In the genomic region with DNA sequence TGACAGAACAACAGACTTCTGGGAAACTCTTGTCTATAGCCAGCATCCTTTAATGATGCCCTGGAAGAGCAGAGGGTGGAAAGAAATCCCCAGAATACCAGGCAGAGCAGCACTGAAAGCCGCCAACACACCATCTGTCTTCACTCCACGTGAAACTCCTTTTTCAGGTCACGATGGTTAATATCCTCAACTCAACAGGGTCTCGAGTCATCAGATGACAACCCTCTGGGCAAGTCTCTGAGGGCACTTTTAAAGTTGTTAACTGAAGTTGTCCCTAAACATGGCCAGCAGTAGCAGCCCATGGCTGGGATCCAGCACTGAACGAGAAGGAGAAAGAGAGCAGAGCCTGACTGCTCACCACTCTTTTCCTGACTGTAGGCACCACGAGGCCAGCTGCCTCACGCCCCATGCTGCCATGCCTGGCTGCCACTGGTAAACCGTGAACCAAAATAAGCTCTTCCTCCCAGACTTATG, we compare ENCODE assay signal across 7 mouse cellular contexts. TPM values are rescaled to one million over a fixed set of nuclear protein-coding genes. Genes with fewer than 3 reads are reported as not detected.
DNase-seq lines count a peak whose midpoint lies in the region.

No protein-coding gene starts in this region.

- DNase-seq in lung, postnatal 10 days: peak; percentile 52
- no peak for DNase-seq in lung, postnatal 36 days
- peak; percentile 86 for DNase-seq in cerebellum, adult 9-10 months
- DNase-seq in layer of hippocampus, adult 8-10 months (ENCODE audit: low spot score in 2 of 2): peak; percentile 40 to 44
- DNase-seq in right cerebral cortex, postnatal 25 days: peak; percentile 58
- DNase-seq in urinary bladder, adult 2 months (ENCODE audit: low spot score): no peak
- DNase-seq in urinary bladder, postnatal 36 days (ENCODE audit: low spot score in 2 of 2): no peak

RNA-seq across cellular contexts. Expression of gene Ralgps1, which starts 52.8 kb away (rescaled TPM):
- total RNA-seq in layer of hippocampus, adult 8-10 months (2022): 10 to 100 TPM; 57.9 to 79.2 (median 69.1) TPM
- 8.2 and 8.4 TPM in 2 replicates for polyA plus RNA-seq in urinary bladder, adult 2 months (2012; rRNA removed)

Comparison
In these comparisons a context has a peak if more than half of its experiments do, and no peak if none do; other contexts are left out.
1. DNase-seq: peak in lung, postnatal 10 days (single experiment), cerebellum, adult 9-10 months (single experiment), layer of hippocampus, adult 8-10 months (2 of 2) and right cerebral cortex, postnatal 25 days (single experiment); none in lung, postnatal 36 days (single experiment), urinary bladder, adult 2 months (single experiment) and urinary bladder, postnatal 36 days (0 of 2).